Mouse (Mus musculus) spleen, postnatal 36 days (tissue): ENCODE results near the gene Lin7b.

ENCODE experiments used
- DNase-seq, 2 experiments: peaks; one replicate each; pipeline ENCODE4 v3.0.0; 2022; ENCODE audit warnings: low spot score in 2 of 2, mixed read lengths in 1 of 2

The Lin7b gene

DNA sequence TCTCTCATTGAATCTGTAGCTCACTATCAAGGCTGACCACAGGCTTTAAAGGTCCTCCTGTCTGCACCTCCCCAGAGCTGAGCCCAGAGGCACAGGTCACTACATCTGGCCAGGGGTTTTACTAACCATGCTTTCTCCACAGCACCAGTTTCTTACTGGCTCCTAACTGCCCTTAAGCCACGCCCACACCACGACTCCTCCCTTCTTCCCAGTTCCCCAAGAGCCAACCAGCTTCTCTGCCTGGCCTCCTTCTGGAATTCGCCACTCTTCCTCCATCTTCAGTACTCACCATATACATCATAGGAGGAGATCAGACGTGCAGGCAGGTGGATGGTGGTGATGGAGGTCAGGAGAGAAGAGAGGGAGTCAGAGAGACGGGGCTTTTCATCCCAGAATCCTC is 17.3 kb downstream of the Lin7b start:
- DNase-seq: no peak

DNA sequence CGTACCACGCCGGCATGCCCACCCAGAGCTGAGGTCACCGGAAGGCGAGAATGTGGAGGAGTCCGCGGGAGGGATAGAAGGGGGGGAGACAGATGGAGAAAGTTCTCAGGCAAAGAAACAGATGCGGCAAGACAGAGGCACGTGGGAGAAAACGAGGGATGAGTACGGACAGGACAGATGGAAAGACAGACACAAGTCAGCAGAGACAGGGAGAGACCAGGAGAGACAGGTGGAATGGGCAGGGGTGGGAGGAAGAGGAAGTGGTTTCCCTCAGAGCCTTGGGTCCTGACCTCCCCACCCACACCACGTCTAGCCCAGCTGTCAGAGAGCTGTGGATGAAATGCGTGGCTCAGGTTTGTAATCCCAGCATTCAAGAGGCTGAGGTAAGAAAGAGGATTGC is 23.5 kb downstream of the Lin7b start:
- DNase-seq: no peak

DNA sequence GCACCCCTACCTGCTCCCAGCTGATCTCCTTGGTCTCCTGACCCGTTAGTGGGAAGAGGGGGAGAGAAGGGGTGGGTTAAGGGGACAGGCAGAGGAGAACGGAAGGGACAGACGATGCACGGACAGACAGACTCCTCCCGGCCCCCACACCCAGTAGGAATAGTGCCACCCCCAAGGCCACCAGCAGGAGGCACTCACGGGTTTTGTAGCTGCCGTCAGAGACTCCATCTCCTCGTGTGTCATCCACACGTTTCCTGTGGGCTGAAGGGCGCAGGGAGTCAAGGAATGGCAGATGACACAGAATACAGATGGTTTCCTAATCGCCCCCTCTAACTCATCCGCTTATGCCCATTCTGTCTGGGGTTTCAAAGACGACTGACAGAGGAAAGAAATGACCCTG is 26.8 kb downstream of the Lin7b start:
- no peak for DNase-seq

DNA sequence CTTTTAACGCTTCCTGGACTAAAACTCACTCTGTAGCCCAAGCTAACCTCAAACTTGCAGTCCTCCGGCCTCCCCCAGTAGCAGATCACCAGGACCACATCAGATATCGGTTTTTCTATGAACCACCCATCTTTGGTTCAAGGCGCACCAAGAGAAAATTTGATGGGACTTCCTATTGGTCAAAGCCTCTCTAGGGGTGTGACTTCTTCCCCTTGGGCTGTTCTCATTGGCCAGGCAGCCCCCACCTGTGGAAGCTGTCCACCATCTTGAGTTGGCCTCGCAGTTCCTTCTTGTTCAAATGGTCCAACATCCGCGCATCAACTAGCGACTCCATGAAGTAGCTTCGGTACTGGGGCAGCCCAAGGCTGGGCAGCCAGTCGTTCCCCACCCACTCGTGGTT is 28.3 kb downstream of the Lin7b start:
- DNase-seq: no peak

DNA sequence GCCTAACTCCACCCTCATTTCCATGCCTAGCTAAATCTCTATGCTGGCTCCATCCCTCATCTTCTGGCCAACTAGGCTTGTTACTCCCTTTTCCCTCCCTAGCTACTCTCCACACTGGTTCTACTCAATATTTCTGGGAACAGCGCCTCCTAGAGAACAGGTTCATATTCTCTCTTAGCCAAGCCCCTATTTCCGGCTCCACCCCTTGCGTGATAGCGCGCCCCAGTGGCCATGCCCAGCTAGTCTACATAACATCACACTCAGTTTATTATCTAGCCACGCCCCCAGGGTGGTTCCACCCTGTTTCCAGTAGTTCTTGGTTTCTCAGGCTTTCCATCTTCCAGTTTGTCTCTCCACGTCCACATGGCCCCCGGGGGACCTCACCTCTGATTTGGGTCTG is 29.1 kb downstream of the Lin7b start:
- peak; percentile 56 to 72 for DNase-seq

DNA sequence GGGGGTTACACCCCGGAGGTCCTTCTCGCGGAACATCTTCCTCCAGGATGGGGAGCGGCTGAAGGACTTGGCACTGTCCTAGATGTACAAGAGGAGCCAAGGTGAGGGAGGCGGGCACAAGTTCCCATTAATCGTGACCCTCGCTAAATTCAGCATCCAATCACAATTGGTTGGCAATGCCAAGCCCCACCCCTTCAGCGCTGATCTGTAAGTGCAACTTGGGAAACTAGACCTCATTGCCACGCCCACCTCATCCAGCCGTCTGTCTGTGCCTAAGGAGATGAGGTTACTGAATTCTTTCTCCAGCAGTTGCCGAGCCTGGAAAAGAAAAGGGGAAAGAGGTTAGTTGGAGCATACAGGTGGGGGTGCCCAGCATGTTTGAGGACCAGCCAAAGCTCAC is 29.7 kb downstream of the Lin7b start:
- DNase-seq: peak in 1 of 2 experiments; percentile 28

DNA sequence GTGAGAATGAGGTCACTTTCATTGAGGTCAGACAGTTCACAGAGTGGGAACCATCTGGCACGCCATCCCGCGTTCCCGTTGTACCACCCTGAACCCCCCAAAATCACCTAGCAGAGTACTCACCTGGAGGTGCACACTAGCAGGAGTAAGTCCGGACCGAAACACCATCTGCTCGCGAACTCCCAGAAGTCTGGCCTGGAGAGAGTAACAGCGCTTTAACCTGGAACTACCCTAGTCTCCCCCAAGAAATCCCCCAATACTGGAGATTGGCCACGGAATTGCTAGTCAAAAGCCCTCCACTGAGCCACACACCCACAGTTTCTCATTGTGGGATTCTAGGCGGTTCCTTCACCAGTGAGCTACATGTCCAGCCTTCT is 30.3 kb downstream of the Lin7b start:
- DNase-seq: no peak

DNA sequence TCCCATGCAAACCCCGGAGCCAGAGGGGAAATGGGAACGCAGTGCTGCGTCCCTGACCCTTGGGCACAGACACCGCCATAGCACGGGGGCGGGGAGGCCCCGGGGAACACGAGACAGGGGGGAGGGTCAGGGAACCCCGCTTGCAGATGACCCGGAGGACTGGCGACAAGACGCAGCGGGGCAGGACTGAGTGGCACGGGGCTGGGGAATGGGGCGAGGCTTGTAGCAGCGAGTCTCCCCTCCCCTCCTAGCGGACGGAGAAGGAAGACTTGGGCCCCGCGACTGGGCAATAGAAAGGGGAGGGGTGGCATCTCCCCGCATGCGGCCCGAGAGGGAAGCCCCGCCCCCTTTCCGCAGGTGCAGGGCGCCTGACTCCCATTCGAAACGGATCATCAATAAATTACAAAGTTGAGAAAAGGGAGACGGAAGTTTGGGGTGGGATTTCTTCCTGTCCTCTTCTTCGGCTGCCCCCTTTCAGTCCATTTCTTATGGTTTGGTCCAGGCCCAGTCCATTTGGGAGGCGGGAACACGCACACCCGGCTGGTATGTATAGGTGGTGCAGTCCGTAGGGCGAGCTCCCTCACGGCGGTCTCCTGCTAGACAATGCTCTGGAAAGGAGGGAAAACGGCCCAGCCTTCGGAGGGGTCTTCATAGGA is 30.8 kb downstream of the Lin7b start:
- peak; percentile 39 to 41 for DNase-seq

DNA sequence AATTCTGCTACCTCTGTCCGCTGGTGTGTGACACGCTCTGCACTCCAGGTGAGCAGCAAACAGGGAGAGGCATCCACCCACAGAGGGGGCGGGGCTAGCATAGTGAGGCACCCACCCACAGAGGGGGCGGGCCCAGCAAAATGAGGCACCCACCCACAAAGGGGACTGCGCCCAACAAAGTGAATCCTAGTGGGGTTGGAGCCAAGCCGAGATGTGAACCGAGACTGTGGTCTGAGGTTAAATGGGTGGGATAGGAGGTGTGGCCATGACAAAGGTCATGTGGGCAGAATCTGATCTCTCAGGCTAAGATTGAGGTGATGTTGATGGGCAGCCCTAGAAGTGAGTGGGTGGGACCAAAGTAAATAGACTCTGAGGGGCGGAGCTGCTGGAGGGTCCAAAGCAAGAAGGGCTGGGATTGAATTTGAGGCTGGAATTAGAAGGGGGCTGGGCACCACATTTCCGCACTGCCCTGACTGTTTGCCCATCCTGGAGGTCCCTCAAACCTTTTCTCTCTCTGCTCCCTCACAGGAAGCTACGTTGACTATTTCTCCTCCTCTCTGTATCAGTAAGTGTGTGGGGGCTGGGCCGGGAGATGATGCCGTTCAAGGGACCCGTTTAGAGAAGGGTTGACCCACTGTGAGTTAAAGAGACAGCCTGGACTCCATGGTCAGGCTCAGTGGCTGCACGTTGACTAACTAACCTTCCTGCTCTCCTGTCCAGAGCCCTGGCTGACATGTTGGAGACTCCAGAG is 32.0 kb downstream of the Lin7b start:
- DNase-seq: peak in 1 of 2 experiments; percentile 18

DNA sequence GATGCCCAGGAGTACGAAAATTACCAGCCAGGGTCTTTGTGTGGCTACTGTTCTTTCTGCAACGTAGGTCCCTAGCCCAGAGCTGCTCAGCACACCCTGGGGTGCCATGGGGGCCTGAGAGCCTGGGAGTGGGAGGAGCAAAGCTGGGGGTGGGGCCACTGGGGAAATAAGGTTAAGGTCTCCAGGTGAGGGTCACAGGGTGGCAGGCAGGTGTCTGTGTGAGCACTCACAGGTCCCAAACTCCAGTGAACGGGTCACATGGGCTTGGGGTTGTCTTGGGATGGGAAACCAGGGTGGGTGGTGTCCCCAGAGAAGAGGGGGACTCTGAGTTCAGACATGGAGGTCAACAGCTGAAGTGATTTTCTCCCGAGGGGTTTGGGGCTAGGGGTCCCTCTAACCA is 32.9 kb downstream of the Lin7b start:
- DNase-seq: no peak

DNA sequence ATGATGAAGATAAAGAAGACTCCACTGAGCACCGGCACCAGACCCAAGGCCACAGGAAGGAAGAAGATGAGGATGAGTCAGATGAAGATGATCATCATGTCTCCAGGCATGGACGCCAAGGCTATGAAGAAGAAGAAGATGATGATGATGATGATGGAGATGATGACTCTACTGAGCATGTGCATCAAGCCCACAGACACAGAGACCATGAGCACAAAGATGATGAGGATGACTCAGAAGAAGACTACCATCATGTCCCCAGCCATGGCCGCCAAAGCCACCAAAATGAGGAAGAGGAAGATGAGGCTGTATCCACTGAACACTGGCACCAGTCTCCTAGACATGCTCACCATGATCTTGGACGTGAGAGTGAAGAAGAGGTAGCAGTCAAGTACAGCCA is 34.1 kb downstream of the Lin7b start:
- DNase-seq: no peak

DNA sequence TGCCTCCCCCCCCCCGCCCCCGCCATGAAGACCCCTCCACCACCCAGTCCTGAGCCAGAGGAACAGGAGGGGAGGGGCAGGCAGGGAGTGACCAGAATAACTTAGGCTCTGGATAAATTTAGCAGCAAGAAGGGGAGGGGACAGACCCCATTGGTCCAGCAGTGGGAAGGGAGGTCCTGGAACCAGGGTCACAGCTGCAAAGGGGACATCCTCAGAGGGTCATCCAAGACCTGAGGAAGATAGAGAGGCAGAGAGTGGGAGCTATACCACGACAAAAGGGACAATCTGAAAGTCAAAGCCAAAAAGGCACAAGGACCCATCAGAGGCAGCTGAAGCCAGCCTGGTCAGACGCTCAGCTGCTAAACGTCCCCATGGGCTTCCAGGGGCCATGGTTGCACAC is 35.3 kb downstream of the Lin7b start, which contains the start of gene Hrc:
Gene Hrc, plus strand, starts transcription at position 235 of the 400 bp plus-strand sequence.
- DNase-seq: no peak

DNA sequence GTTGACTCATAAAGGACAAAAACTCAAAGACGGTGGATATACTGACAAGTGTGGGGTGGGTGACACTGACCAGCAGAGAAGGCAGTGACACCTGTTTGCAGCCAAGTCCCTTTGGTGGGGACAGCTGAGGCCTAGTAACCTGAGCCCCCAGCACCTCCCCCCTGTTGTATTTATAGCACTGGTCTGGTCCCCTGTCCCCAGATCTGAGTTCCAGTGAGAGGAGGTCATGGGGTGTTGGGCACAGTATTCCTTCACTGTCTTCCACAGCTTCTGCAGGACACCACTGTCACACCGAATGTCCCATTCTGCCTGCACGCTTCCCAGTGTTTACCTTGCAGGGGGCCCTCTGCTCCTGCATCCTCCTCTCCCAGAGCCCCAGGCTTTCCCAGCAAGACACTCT is 35.8 kb downstream of the Lin7b start:
- DNase-seq: no peak

DNA sequence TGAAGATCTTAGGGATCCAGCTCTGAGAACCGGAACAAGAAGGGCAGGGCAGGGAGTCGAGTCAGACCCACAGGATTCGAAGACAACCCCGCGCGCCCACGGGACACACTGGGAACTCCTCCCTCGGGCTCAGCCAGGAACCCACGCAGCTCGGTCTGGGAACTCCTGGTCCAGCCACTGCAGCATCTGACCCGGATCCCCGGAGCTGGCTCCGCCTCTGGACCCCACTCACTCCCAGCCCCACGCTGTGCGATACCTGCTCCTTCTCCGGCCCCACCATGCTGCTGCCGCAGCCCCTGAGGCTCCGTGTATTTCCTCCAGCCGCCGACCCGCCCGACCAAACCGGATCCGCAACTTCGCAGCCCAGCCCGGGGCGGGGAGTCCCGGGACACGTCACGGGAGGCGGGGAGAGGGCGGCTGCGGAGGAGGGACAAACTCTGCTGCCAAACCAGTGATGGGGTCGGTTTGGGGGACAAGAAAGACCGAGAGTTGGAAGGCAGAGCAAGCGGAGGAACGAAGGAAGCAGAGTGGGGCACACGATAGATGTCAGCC is 36.9 kb downstream of the Lin7b start, which contains the start of gene Trpm4:
Gene Trpm4, minus strand, starts transcription at position 350 of the 552 bp plus-strand sequence.
- peak; percentile 82 to 83 for DNase-seq

DNA sequence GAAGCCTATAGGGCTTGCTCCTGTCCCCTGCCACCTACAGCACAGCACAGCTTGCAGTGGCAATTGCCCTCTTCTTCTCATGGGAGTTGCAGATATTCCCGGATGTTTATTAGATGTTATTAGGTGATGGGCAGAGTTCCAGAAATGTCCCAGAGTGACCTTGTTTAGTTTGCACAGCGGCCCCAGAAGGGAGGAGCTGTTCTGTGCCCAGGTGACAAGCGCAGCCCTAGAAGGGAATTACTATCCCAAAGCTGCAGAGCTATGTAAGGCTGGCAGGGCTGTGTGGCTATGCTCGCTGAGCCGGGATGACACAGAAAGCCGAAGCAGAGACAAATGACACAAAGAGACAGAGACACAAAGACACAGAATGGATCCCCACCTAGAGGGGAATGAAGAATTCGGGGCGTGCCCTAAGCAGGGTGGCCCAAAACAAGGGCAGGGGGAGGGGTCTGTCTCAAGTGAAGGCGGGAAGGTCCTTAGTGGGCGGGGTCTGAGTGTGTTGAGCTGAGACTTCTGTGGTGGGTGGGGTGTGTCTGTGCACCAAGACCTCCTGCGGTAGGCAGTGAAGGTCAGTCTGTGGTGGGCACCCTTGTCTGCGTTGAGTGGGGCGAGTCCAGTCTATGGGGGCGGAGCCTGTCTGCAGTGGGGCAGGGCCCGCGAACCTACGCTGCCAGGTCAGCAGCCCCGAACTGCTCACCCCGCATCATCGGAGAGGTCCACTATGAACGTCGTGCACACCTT is 37.5 kb downstream of the Lin7b start:
- DNase-seq: peak in 1 of 2 experiments; percentile 48

DNA sequence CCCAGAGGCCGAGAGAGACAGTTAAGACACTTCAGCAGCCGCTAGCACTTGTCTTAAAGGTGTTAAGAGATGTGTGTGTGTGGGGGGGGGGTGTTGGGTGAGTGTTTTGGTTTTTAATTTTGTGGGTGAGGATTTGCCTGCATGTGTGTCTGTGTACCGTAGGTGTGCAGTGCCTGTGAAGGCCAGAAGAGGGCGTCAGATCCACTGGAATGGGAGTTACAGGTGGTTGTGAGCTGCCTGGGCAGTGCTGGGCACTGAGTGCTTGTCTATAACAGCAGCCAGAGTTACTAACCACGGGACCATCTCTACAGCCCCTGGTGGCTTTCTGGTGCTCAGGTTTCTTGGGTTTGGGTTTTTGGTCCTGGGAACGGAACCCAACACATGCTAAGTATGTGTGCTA is 38.9 kb downstream of the Lin7b start:
- DNase-seq: no peak

DNA sequence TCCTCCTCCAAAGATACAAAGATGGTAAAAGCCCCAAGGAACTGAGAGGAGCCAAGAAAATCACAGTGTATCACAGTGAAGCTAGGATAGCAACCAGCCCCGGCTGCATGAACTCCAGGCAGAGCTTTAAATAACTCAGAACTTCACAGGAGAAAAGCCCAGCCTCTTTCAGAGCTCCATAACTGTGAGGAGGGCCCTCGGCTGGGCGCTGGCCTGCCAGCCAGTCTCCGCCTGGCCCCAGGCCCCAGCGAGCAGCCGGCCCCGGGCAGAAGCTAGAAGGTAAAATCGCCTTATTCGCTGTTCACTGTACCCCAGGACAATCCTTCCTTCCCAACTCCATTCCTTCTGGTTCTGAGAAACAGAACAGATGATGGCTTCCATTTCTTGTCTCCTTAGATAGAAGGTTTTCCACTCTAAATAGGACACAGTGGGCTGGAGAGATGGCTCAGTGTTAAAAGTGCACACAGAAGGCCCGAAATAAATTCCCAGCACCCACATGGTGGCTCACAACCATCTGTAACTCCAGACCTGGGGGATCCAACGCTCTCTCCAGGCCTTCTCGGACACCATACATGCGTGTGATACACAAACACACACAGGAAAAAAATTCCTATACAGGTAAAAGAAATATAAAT is 41.4 kb downstream of the Lin7b start:
- no peak for DNase-seq

DNA sequence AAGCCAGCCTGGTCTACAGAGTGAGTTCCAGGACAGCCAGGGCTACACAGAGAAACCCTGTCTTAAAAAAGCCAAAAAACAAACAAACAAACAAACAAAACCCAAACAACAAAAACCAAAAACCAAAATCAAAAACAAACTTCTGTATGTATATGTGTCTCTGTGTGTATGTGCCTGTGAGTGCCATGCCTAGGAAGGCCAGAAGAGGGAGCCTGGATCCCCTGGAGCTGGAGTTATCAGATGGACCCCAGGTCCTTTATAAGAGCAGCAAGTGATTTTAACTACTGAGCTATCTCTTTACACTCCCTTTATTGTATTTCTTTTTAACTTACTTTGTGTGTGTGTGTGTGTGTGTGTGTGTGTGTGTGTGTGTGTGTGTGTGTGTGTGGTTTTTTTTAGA is 44.6 kb downstream of the Lin7b start:
- DNase-seq: no peak

DNA sequence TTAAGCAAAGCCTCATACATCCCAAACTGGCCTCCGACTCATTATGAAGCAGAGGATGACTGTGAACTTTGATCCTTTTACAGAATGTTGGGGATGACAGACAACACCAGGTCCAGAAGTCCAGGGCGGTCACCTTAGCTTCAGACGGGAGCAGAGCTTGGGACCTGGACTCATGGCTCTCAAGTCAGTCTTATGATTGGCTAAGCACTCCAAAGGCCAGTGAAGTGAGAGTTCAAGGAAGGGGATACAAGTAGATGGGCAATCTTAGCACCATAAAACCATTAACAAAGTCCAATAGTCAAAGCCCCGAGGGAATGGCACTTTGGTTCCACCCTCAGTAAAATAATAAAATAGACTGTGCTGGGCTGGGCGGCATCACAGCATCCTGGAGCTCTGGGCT is 47.3 kb downstream of the Lin7b start:
- no peak for DNase-seq

DNA sequence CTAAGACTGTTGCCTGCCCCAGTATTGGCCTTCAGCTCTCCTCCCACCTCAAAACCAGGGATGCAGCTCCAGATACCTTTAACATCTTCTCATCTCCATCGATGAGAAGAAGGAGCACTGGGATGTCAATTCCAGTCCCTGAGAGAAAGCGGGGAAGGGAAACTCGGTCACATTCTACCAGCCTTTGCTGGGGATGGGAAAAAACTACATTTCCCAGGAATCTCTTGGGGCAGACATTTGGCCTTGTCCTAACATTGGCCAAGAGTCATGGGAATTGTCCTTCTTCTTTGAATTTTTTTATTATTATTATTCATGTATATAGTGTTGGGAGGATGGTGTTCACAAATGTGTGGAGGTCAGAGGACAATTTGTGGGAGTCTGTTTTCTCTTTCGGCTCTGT is 48.1 kb downstream of the Lin7b start:
- DNase-seq: no peak
